Mouse (Mus musculus) heart, postnatal 0 days (tissue): Measurements from ENCODE around the gene Lpp.

ENCODE experiments used
- CTCF ChIP-seq: IDR thresholded peaks from 2 replicates; pipeline ENCODE4 v1.5.1; 2016; ENCODE audit warnings: antibody characterized with exemption, control low read depth, low read depth
- EP300 ChIP-seq: IDR thresholded peaks from 2 replicates; pipeline ENCODE4 v1.6.1; 2016; ENCODE audit warnings: antibody characterized with exemption, low read depth

- TF ChIP-seq EP300 (no peak), CTCF (no peak)
These were observed 210.0 kb downstream of the Lpp start for GRCm38 (mm10) chr16:24603342-24603741.
